Mouse (Mus musculus): ENCODE data around the gene Mvb12a.

Gene Mvb12a

GRCm38 (mm10) chr8:71526272-71526671, 16.4 kb upstream of the Mvb12a start:
- DNase-seq (ENCODE audit: low read depth, low spot score) = no peak

- DNase-seq (ENCODE audit: low read depth, low spot score) = no peak
Measured at GRCm38 (mm10) chr8:71527162-71527870, 15.4 kb upstream of the Mvb12a start.

- no peak for DNase-seq (ENCODE audit: low read depth, low spot score)
Measured at GRCm38 (mm10) chr8:71528362-71529073, 14.2 kb upstream of the Mvb12a start.

- peak; percentile 48 for DNase-seq (ENCODE audit: low read depth, low spot score)
Measured at GRCm38 (mm10) chr8:71530735-71531467, 11.8 kb upstream of the Mvb12a start.

GRCm38 (mm10) chr8:71534263-71534810, 8.4 kb upstream of the Mvb12a start:
- DNase-seq (ENCODE audit: low read depth, low spot score) = no peak

GRCm38 (mm10) chr8:71535663-71536062, 7.1 kb upstream of the Mvb12a start:
- DNase-seq (ENCODE audit: low read depth, low spot score) = no peak

GRCm38 (mm10) chr8:71537028-71537867, 5.5 kb upstream of the Mvb12a start, which contains the start of gene Bst2:
Gene Bst2 (minus strand): TSS chr8:71537456.
- DNase-seq (ENCODE audit: low read depth, low spot score) = peak; percentile 82

- no peak for DNase-seq (ENCODE audit: low read depth, low spot score)
Measured at GRCm38 (mm10) chr8:71543755-71544154, 1.0 kb downstream of the Mvb12a start.

GRCm38 (mm10) chr8:71545053-71545452, 2.3 kb downstream of the Mvb12a start:
- DNase-seq (ENCODE audit: low read depth, low spot score) = no peak

- no peak for DNase-seq (ENCODE audit: low read depth, low spot score)
Measured at GRCm38 (mm10) chr8:71547590-71547989, 4.9 kb downstream of the Mvb12a start.

- DNase-seq (ENCODE audit: low read depth, low spot score) = no peak
Measured at GRCm38 (mm10) chr8:71550754-71551153, 8.0 kb downstream of the Mvb12a start.

GRCm38 (mm10) chr8:71552770-71553169, 10.0 kb downstream of the Mvb12a start:
- no peak for DNase-seq (ENCODE audit: low read depth, low spot score)

- DNase-seq (ENCODE audit: low read depth, low spot score) = no peak
Measured at GRCm38 (mm10) chr8:71554001-71554400, 11.3 kb downstream of the Mvb12a start.

- no peak for DNase-seq (ENCODE audit: low read depth, low spot score)
Measured at GRCm38 (mm10) chr8:71554644-71555043, 11.9 kb downstream of the Mvb12a start.

GRCm38 (mm10) chr8:71558071-71558957, 15.6 kb downstream of the Mvb12a start, which contains the start of gene Tmem221:
Gene Tmem221 (minus strand): TSS chr8:71558871.
- DNase-seq (ENCODE audit: low read depth, low spot score) = no peak

- peak; percentile 59 for DNase-seq (ENCODE audit: low read depth, low spot score)
Measured at GRCm38 (mm10) chr8:71558958-71559690, 16.4 kb downstream of the Mvb12a start.

GRCm38 (mm10) chr8:71560071-71560470, 17.3 kb downstream of the Mvb12a start:
- DNase-seq (ENCODE audit: low read depth, low spot score) = no peak

GRCm38 (mm10) chr8:71560765-71561164, 18.0 kb downstream of the Mvb12a start:
- DNase-seq (ENCODE audit: low read depth, low spot score) = no peak

- DNase-seq (ENCODE audit: low read depth, low spot score) = peak; percentile 87
Measured at GRCm38 (mm10) chr8:71561401-71561800, 18.7 kb downstream of the Mvb12a start.
